Mouse (Mus musculus) neural tube, embryonic 12.5 days (tissue): Measurements from ENCODE around the gene Cxcl14. TPM values are rescaled to one million over a fixed set of nuclear protein-coding genes. Genes with fewer than 3 reads are reported as not detected.
A peak's percentile ranks its signal among the peaks of the same experiment; 100 is the strongest.

ENCODE experiments used
- ATAC-seq: fragments of 200-750 bp; cut with Nextera tagmentation; 2 replicates; pipeline ENCODE4 v1.8.0; 2017; ENCODE audit warnings: low read depth, mild to moderate bottlenecking, moderate TSS enrichment, moderate library complexity; ENCODE audit not compliant: low FRiP score
- H3K27ac ChIP-seq: fragments of 300-500 bp; sonication (generic); 2 replicates; pipeline ENCODE4 v1.5.1; 2016
- H3K27me3 ChIP-seq: fragments of 300-500 bp; sonication (generic); replicated peaks from 2 replicates; pipeline ENCODE4 v1.6.1; 2016; ENCODE audit warnings: mild to moderate bottlenecking
- H3K36me3 ChIP-seq: fragments of 300-500 bp; sonication (generic); 2 replicates; pipeline ENCODE4 v1.6.1; 2016; ENCODE audit warnings: mild to moderate bottlenecking
- H3K4me1 ChIP-seq: fragments of 300-500 bp; sonication (generic); 2 replicates; pipeline ENCODE4 v1.6.1; 2016
- H3K4me2 ChIP-seq: fragments of 300-500 bp; sonication (generic); replicated peaks from 2 replicates; pipeline ENCODE4 v1.6.1; 2016; ENCODE audit warnings: mild to moderate bottlenecking
- H3K4me3 ChIP-seq: fragments of 300-500 bp; sonication (generic); 2 replicates; pipeline ENCODE4 v1.5.1; 2016
- H3K9ac ChIP-seq: fragments of 300-500 bp; sonication (generic); 2 replicates; pipeline ENCODE4 v1.6.1; 2016; ENCODE audit warnings: mild to moderate bottlenecking
- H3K9me3 ChIP-seq: fragments of 300-500 bp; sonication (generic); 2 replicates; pipeline ENCODE4 v1.6.1; 2016; ENCODE audit warnings: mild to moderate bottlenecking
- WGBS: fragments of 180-500 bp; shearing (Covaris S2); methylation state at CpG from one replicate; pipeline ENCODE4 v1.1.7; 2016; 5-methylcytosine and 5-hydroxymethylcytosine counted together
- polyA plus RNA-seq: library from polyadenylated mRNA; unstranded; fragments of >200 nt; fragmentation: Nextera tagmentation; extraction: Ambion mirVana; gene quantifications from 2 replicates; pipeline ENCODE4 v1.2.1, GENCODE M21; 2016

The Cxcl14 gene
- polyA plus RNA-seq, 1 experiment from 2014 or later, result 42.3 TPM

GRCm38 (mm10) chr13:56249593-56250341, 46.6 kb downstream of the Cxcl14 start:
- peak overlapping the region; percentile 63 for H3K4me2 ChIP-seq

GRCm38 (mm10) chr13:56243104-56243503, 53.2 kb downstream of the Cxcl14 start:
- peaks cover 59% of the 10 kb centered on the region for H3K27me3 ChIP-seq

More at GRCm38 (mm10) chr13:56249593-56250341, 46.6 kb downstream of the Cxcl14 start:
- Histone ChIP-seq H3K9ac (no peak overlapping the region), H3K4me3 (no peak overlapping the region), H3K27me3 (peaks cover 90% of the 10 kb centered on the region), H3K27ac (no peak overlapping the region), H3K4me1 (peaks cover 40% of the 10 kb centered on the region), H3K36me3 (no peaks in the 10 kb centered on the region), H3K9me3 (no peaks in the 10 kb centered on the region)
- no peak for ATAC-seq
- WGBS, result under 1% methylated on average over 13 of the region's 13 CpGs

DNA sequence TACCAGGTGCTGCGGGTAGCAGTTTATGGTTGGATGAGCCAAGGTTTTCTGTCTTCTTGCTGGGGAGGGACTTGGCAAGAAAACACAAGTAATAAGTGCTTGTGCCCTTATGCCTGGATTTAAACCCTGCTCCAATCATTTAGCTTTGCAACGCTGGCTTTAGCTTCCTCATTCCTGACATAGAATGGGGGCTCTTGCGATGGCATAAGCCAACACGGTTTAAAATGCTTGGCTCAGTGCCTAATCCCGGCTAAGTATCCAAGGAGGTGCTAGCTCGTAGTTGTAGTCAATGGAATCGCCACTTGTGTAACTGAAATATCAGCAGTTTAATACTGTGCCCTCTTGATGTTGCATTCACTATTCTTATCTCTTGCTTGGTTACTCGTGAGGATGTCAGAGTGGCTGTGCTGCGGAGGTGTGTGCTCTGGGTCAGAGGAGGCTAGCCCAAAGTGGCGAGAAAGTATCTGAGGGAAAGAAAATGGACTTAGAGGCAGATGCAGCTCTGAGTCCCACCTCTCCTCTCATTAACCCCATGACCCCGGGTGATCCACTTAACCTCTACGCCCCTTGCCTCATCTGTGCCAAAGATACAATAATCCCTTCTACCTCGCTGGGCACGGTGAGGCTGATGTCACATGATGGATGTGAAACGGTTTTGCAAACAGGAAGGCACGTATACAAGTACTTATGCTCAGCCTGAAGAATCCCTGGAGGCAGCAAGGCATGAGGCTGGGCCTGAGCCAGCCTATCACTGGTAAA, 56.2 kb downstream of the Cxcl14 start:
- H3K9me3 ChIP-seq, result no peaks in the 10 kb centered on the region
- H3K4me2 ChIP-seq, result no peak overlapping the region
- H3K27me3 ChIP-seq, result peaks cover 49% of the 10 kb centered on the region
- no peaks in the 10 kb centered on the region for H3K4me1 ChIP-seq
- ATAC-seq, result no peak
- H3K4me3 ChIP-seq, result no peak overlapping the region
- H3K27ac ChIP-seq, result no peak overlapping the region
- WGBS, result 73% methylated on average over 16 of the region's 16 CpGs
- no peak overlapping the region for H3K9ac ChIP-seq
- H3K36me3 ChIP-seq, result no peaks in the 10 kb centered on the region

More at GRCm38 (mm10) chr13:56243104-56243503, 53.2 kb downstream of the Cxcl14 start:
- Histone ChIP-seq H3K9me3 (no peaks in the 10 kb centered on the region), H3K27ac (no peak overlapping the region), H3K9ac (no peak overlapping the region), H3K4me1 (no peaks in the 10 kb centered on the region), H3K4me2 (no peak overlapping the region), H3K36me3 (no peaks in the 10 kb centered on the region), H3K4me3 (no peak overlapping the region)
- WGBS, result 90% methylated on average over 5 of the region's 5 CpGs
- no peak for ATAC-seq

Other genes starting within 250 kb of the Cxcl14 start
- gene H2afy, start 160.2 kb downstream of the Cxcl14 start, polyA plus RNA-seq, result 534 and 554 TPM in 2 replicates
- gene Tifab, start 117.7 kb downstream of the Cxcl14 start, polyA plus RNA-seq, result 1.4 TPM in 2 replicates
- gene Neurog1, start 44.4 kb downstream of the Cxcl14 start, polyA plus RNA-seq, result 36.5 and 39.9 TPM in 2 replicates
- not detected in 2 replicates for gene Gm3045, start 130.0 kb upstream of the Cxcl14 start, polyA plus RNA-seq
- not detected in 2 replicates for gene Slc25a48, start 141.8 kb upstream of the Cxcl14 start, polyA plus RNA-seq
- not detected in 2 replicates for gene Il9, start 185.7 kb upstream of the Cxcl14 start, polyA plus RNA-seq
- gene Fbxl21, start 225.9 kb upstream of the Cxcl14 start, polyA plus RNA-seq, result 3.6 and 4.1 TPM in 2 replicates